Comparison of ENCODE assay signal across 21 mouse cellular contexts in the genomic region with DNA sequence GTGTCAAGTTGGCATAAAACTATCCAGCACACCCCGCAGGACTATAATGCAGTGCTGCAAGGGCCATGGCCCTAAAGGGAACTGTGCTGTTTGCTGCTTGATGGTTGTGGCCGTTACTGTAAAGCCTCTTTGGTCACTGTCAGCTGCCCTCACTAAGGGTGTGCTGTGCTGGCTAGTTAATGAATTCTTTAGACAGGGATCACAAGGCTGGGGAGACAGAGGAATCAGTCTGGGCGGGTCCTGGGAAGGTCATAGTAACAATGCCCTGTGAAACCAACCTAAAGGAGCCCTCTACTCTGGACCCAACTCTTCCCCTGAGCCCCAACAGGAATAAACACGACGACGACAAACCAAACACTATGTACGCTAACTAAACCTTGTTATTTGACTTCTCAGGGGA. TPM values are rescaled to one million over a fixed set of nuclear protein-coding genes. Genes with fewer than 3 reads are reported as not detected.
A peak's percentile ranks its signal among the peaks of the same experiment; 100 is the strongest.
DNase-seq lines count a peak whose midpoint lies in the region; ATAC-seq and TF ChIP-seq lines count a peak whose summit lies in the region.
"Had no signal": no experiment of that assay in that cellular context is flagged by ENCODE, and none has a peak within 500 bp of the region (broad histone marks: within the 10 kb centered on the region; RNA-seq: fewer than 3 reads in every experiment).

No protein-coding gene starts in this region.

- DNase-seq in kidney, adult 2 months: peak; percentile 74
- peak; percentile 48 to 75 for DNase-seq in kidney, postnatal 25 days
- DNase-seq: adrenal gland, postnatal 14 days; cerebellum, adult 18-20 months; cerebellum, adult 9-11 months; cerebellum, postnatal 36 days; gastrocnemius, postnatal 10 days; heart, adult 18-20 months; heart, postnatal 36 days had no signal

- no peaks in the 10 kb centered on the region for H3K27me3 ChIP-seq in kidney, adult 2 months (replicated peaks; ENCODE audit: control insufficient read depth, insufficient read depth, low read length)
- no peaks in the 10 kb centered on the region; the same call in 1 of the 2 replicates for H3K27me3 ChIP-seq in kidney, embryonic 16.5 days (ENCODE audit: insufficient read depth, low read length)
- H3K27me3 ChIP-seq in neural tube, embryonic 13.5 days: no peaks in the 10 kb centered on the region
- no peaks in the 10 kb centered on the region; the same call in 1 of the 2 replicates for H3K27me3 ChIP-seq in neural tube, embryonic 15.5 days (replicated peaks)
- H3K27me3 ChIP-seq: embryonic facial prominence, embryonic 13.5 days; Patski had no signal

- TF ChIP-seq POLR2A in kidney, adult 2 months (IDR thresholded peaks at IDR 0.05; ENCODE audit: low read depth, low read length): no peak

- no peaks in the 10 kb centered on the region for H3K36me3 ChIP-seq in kidney, adult 2 months (ENCODE audit: control insufficient read depth, insufficient read depth, low read length)
- peaks cover 9% of the 10 kb centered on the region; the same call in 1 of the 2 replicates for H3K36me3 ChIP-seq in kidney, embryonic 16.5 days (ENCODE audit: insufficient read depth, low read length)
- H3K36me3 ChIP-seq in neural tube, embryonic 13.5 days: peaks cover 10% of the 10 kb centered on the region
- peaks cover 12% of the 10 kb centered on the region for H3K36me3 ChIP-seq in neural tube, embryonic 15.5 days

- peak overlapping the region; percentile 48; the same call in 1 of the 2 replicates for H3K27ac ChIP-seq in kidney, adult 2 months (ENCODE audit: insufficient read depth, low read depth, low read length)
- H3K27ac ChIP-seq in kidney, embryonic 16.5 days (ENCODE audit: low read length): no peak overlapping the region
- no peak overlapping the region for H3K27ac ChIP-seq in neural tube, embryonic 13.5 days (replicated peaks)
- no peak overlapping the region for H3K27ac ChIP-seq in neural tube, embryonic 15.5 days (replicated peaks)
- H3K27ac ChIP-seq: embryonic facial prominence, embryonic 13.5 days; forebrain, embryonic 12.5 days had no signal

- no peak for TF ChIP-seq CTCF in kidney, adult 2 months (conservative IDR thresholded peaks at IDR 0.05; ENCODE audit: insufficient read depth, insufficient read length, low read depth, low read length)

- no peak overlapping the region for H3K4me2 ChIP-seq in kidney, embryonic 16.5 days (replicated peaks; ENCODE audit: low read depth, low read length)
- H3K4me2 ChIP-seq in neural tube, embryonic 13.5 days: no peak overlapping the region
- no peak overlapping the region for H3K4me2 ChIP-seq in neural tube, embryonic 15.5 days
- H3K4me2 ChIP-seq: embryonic facial prominence, embryonic 13.5 days; forebrain, embryonic 12.5 days; heart, embryonic 12.5 days had no signal

- no peak overlapping the region for H3K9ac ChIP-seq in kidney, embryonic 16.5 days (replicated peaks; ENCODE audit: low read length)
- 0 out of 2 replicates have a peak overlapping the region, but pooled peaks have one; percentile 12 for H3K9ac ChIP-seq in neural tube, embryonic 13.5 days
- H3K9ac ChIP-seq in neural tube, embryonic 15.5 days (replicated peaks): no peak overlapping the region
- H3K9ac ChIP-seq: embryonic facial prominence, embryonic 13.5 days; forebrain, embryonic 12.5 days; heart, embryonic 12.5 days had no signal

- peaks cover 15% of the 10 kb centered on the region for H3K4me1 ChIP-seq in kidney, adult 2 months (ENCODE audit: control insufficient read depth, insufficient read depth, low read length)
- H3K4me1 ChIP-seq in kidney, embryonic 16.5 days (ENCODE audit: insufficient read depth, low read length): peaks cover 8% of the 10 kb centered on the region
- H3K4me1 ChIP-seq in neural tube, embryonic 13.5 days (replicated peaks): peaks cover 23% of the 10 kb centered on the region
- peaks cover 19% of the 10 kb centered on the region for H3K4me1 ChIP-seq in neural tube, embryonic 15.5 days

- no peak overlapping the region for H3K4me3 ChIP-seq in kidney, adult 2 months (ENCODE audit: insufficient read depth, low read depth, low read length)
- no peak overlapping the region for H3K4me3 ChIP-seq in kidney, embryonic 16.5 days (ENCODE audit: low read length)
- H3K4me3 ChIP-seq in neural tube, embryonic 13.5 days: no peak overlapping the region
- no peak overlapping the region for H3K4me3 ChIP-seq in neural tube, embryonic 15.5 days (replicated peaks)
- H3K4me3 ChIP-seq: embryonic facial prominence, embryonic 13.5 days; forebrain, embryonic 12.5 days; heart, embryonic 12.5 days had no signal

- ATAC-seq in kidney, embryonic 16.5 days (ENCODE audit: low FRiP score, low TSS enrichment): no peak
- no peak for ATAC-seq in neural tube, embryonic 13.5 days (ENCODE audit: low read depth)
- ATAC-seq in neural tube, embryonic 15.5 days (ENCODE audit: low FRiP score): no peak
- ATAC-seq in monocyte, adult 5-6 weeks (replicated peaks; ENCODE audit: insufficient number of reproducible peaks, low FRiP score, low TSS enrichment, poor library complexity, severe bottlenecking): no peak
- ATAC-seq: activated CD4-positive, CD25-positive, alpha-beta regulatory T cell, adult 4 months; forebrain, embryonic 16.5 days; Patski had no signal

- WGBS in kidney, adult 2 months: 53% methylated on average over 7 of the region's 7 CpGs
- WGBS in kidney, embryonic 16.5 days: 66% methylated on average over 7 of the region's 7 CpGs
- WGBS in neural tube, embryonic 13.5 days: 64% methylated on average over 7 of the region's 7 CpGs
- 63% methylated on average over 7 of the region's 7 CpGs for WGBS in neural tube, embryonic 15.5 days

- H3K9me3 ChIP-seq in kidney, embryonic 16.5 days (ENCODE audit: low read length): no peaks in the 10 kb centered on the region
- no peaks in the 10 kb centered on the region for H3K9me3 ChIP-seq in neural tube, embryonic 13.5 days
- H3K9me3 ChIP-seq in neural tube, embryonic 15.5 days (replicated peaks): no peaks in the 10 kb centered on the region
- H3K9me3 ChIP-seq: embryonic facial prominence, embryonic 13.5 days; forebrain, embryonic 12.5 days; heart, embryonic 12.5 days had no signal

RNA-seq across cellular contexts. Expression of a gene that starts 1.4 kb away (rescaled TPM):
- 53.8 and 56.7 TPM in 2 replicates for polyA plus RNA-seq in kidney, adult 2 months (2012; rRNA removed)
- polyA plus RNA-seq in kidney, embryonic 16.5 days (2015; fragmentation: Nextera tagmentation; extraction: Ambion mirVana): 143 and 146 TPM in 2 replicates
- 106 and 110 TPM in 2 replicates for polyA plus RNA-seq in neural tube, embryonic 13.5 days (2015; fragmentation: Nextera tagmentation; extraction: Ambion mirVana)
- polyA plus RNA-seq in neural tube, embryonic 15.5 days (2015; fragmentation: Nextera tagmentation; extraction: Ambion mirVana): 109 and 117 TPM in 2 replicates
- total RNA-seq in monocyte, adult 5-6 weeks (2017): 40.0 to 48.7 TPM (median 46.6 TPM) in 3 replicates

RNA-seq across cellular contexts. Expression of a gene that starts 21.0 kb away (rescaled TPM):
- polyA plus RNA-seq in kidney, adult 2 months (2012; rRNA removed): 0.14 and 0.17 TPM in 2 replicates
- 0.05 and 0.23 TPM in 2 replicates for polyA plus RNA-seq in kidney, embryonic 16.5 days (2015; fragmentation: Nextera tagmentation; extraction: Ambion mirVana)
- polyA plus RNA-seq in neural tube, embryonic 13.5 days (2015; fragmentation: Nextera tagmentation; extraction: Ambion mirVana): 0.43 and 0.48 TPM in 2 replicates
- polyA plus RNA-seq in neural tube, embryonic 15.5 days (2015; fragmentation: Nextera tagmentation; extraction: Ambion mirVana): 0.44 and 1.1 TPM in 2 replicates
- total RNA-seq in monocyte, adult 5-6 weeks (2017): 2.6 to 8.5 TPM (median 7.4 TPM) in 3 replicates
- total RNA-seq: adrenal gland, adult 18-20 months; adrenal gland, postnatal 14 days; gastrocnemius, postnatal 10 days; gastrocnemius, postnatal 4 days; heart, adult 18-20 months; heart, postnatal 36 days had no signal

RNA-seq across cellular contexts. Expression of a gene that starts 21.8 kb away (rescaled TPM):
- polyA plus RNA-seq in kidney, adult 2 months (2012; rRNA removed): 19.9 and 37.9 TPM in 2 replicates
- polyA plus RNA-seq in kidney, embryonic 16.5 days (2015; fragmentation: Nextera tagmentation; extraction: Ambion mirVana): 35.4 and 37.0 TPM in 2 replicates
- polyA plus RNA-seq in neural tube, embryonic 13.5 days (2015; fragmentation: Nextera tagmentation; extraction: Ambion mirVana): 18.3 and 21.5 TPM in 2 replicates
- polyA plus RNA-seq in neural tube, embryonic 15.5 days (2015; fragmentation: Nextera tagmentation; extraction: Ambion mirVana): 11.5 and 22.7 TPM in 2 replicates
- total RNA-seq in monocyte, adult 5-6 weeks (2017): 37.6 to 41.8 TPM (median 37.7 TPM) in 3 replicates

RNA-seq across cellular contexts. Expression of a gene that starts 58.4 kb away (rescaled TPM):
- 47.6 and 51.2 TPM in 2 replicates for polyA plus RNA-seq in kidney, adult 2 months (2012; rRNA removed)
- polyA plus RNA-seq in kidney, embryonic 16.5 days (2015; fragmentation: Nextera tagmentation; extraction: Ambion mirVana): 39.8 and 49.7 TPM in 2 replicates
- polyA plus RNA-seq in neural tube, embryonic 13.5 days (2015; fragmentation: Nextera tagmentation; extraction: Ambion mirVana): 15.1 and 16.9 TPM in 2 replicates
- 13.4 and 13.7 TPM in 2 replicates for polyA plus RNA-seq in neural tube, embryonic 15.5 days (2015; fragmentation: Nextera tagmentation; extraction: Ambion mirVana)
- total RNA-seq in monocyte, adult 5-6 weeks (2017): 0.19 to 0.38 TPM in 2 of 3 replicates, not detected in the other
